Mouse (Mus musculus) heart, embryonic 16.5 days (tissue): ENCODE results near the gene Kirrel3. TPM values are rescaled to one million over a fixed set of nuclear protein-coding genes. Genes with fewer than 3 reads are reported as not detected.

Source experiments
- ATAC-seq: fragments of 200-750 bp; cut with Nextera tagmentation; replicated peaks from 2 replicates; pipeline ENCODE4 v1.8.0; 2017; ENCODE audit warnings: moderate number of reproducible peaks; ENCODE audit not compliant: insufficient read depth, low FRiP score; ENCODE audit errors: extremely low read depth
- H3K27ac ChIP-seq: fragments of 300-500 bp; sonication (generic); 2 replicates; pipeline ENCODE4 v1.5.1; 2014; ENCODE audit warnings: mild to moderate bottlenecking, low read length, control low read depth, moderate library complexity
- H3K27me3 ChIP-seq: fragments of 300-500 bp; sonication (generic); 2 replicates; pipeline ENCODE4 v1.6.1; 2014; ENCODE audit warnings: low read length, mixed read lengths; ENCODE audit not compliant: control insufficient read depth, insufficient read depth
- H3K36me3 ChIP-seq: fragments of 300-500 bp; sonication (generic); 2 replicates; pipeline ENCODE4 v1.6.1; 2014; ENCODE audit not compliant: control insufficient read depth, insufficient read depth
- H3K4me1 ChIP-seq: fragments of 300-500 bp; sonication (generic); 2 replicates; pipeline ENCODE4 v1.6.1; 2014; ENCODE audit warnings: low read length, mixed read lengths; ENCODE audit not compliant: control insufficient read depth, insufficient read depth
- H3K4me2 ChIP-seq: fragments of 300-500 bp; sonication (generic); 2 replicates; pipeline ENCODE4 v1.6.1; 2014; ENCODE audit warnings: low read depth, mild to moderate bottlenecking, control low read depth, low read length
- H3K4me3 ChIP-seq: fragments of 300-500 bp; sonication (generic); 2 replicates; pipeline ENCODE4 v1.5.1; 2014; ENCODE audit warnings: mild to moderate bottlenecking, control low read depth, low read length
- H3K9ac ChIP-seq: fragments of 300-500 bp; sonication (generic); 2 replicates; pipeline ENCODE4 v1.6.1; 2014; ENCODE audit warnings: low read length, control low read depth
- H3K9me3 ChIP-seq: fragments of 300-500 bp; sonication (generic); replicated peaks from 2 replicates; pipeline ENCODE4 v1.6.1; 2016; ENCODE audit warnings: low read length; ENCODE audit not compliant: control insufficient read depth
- WGBS: fragments of 180-500 bp; shearing (Covaris S2); extraction: QIAGEN DNeasy Blood & Tissue Kit; methylation state at CpG from one replicate; pipeline ENCODE4 v1.1.7; 2014; 5-methylcytosine and 5-hydroxymethylcytosine counted together
- polyA plus RNA-seq: library from polyadenylated mRNA; unstranded; fragments of >200 nt; fragmentation: Nextera tagmentation; extraction: Ambion mirVana; gene quantifications from 2 replicates; pipeline ENCODE4 v1.2.1, GENCODE M21; 2015

Kirrel3 gene
- polyA plus RNA-seq, 1 experiment from 2014 or later: 1.6 TPM

- Histone ChIP-seq H3K4me1 (no peaks in the 10 kb centered on the region), H3K4me2 (no peak overlapping the region), H3K27me3 (no peaks in the 10 kb centered on the region), H3K27ac (no peak overlapping the region), H3K4me3 (no peak overlapping the region), H3K9ac (no peak overlapping the region), H3K9me3 (no peaks in the 10 kb centered on the region), H3K36me3 (no peaks in the 10 kb centered on the region)
- WGBS: 52% methylated on average over 5 of the region's 5 CpGs
- no peak for ATAC-seq
These were observed 324.4 kb downstream of the Kirrel3 start for GRCm38 (mm10) chr9:34809993-34810513.

GRCm38 (mm10) chr9:34818325-34818976, 332.8 kb downstream of the Kirrel3 start:
- H3K4me3 ChIP-seq: no peak overlapping the region
- no peaks in the 10 kb centered on the region for H3K36me3 ChIP-seq
- no peaks in the 10 kb centered on the region for H3K4me1 ChIP-seq
- no peak overlapping the region for H3K4me2 ChIP-seq
- no peak overlapping the region for H3K9ac ChIP-seq
- no peaks in the 10 kb centered on the region for H3K27me3 ChIP-seq
- WGBS: 14% methylated on average over 10 of the region's 10 CpGs
- H3K9me3 ChIP-seq: no peaks in the 10 kb centered on the region
- no peak overlapping the region for H3K27ac ChIP-seq
- no peak for ATAC-seq

DNA sequence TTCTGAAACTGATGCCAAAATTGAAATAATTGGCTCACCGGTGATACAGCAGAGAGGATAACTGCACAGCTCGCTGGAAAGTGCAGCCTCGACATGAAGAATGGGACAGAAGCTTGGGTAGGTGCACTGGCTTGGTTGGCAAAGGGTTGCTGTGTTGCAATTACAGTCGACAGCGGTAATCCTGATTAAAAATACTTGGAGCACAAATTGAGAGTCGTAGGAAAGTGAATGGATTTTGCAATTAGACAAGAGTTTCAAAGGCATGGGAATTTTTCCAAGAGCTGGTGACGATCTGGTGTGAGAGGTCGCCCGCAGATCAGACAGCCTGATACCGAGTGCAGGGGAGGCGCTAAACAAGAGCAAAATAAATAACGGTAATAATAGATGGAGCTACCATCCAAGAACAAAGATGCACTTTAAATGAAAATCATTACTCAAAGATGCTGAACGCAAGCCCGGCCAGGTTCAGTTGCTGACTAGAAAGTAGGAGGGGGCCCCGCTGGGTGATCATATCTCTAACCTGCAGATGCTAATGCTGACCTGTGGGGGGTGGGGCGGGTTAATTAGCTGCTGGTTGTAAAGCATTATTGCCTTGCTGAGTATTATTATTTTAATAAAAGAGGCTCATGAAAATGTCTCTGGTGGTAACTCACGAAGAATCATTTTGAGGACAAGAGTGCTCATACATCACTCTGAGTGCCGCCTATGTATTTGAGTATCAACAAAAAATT, 338.8 kb downstream of the Kirrel3 start:
- Histone ChIP-seq H3K4me3 (no peak overlapping the region), H3K4me1 (no peaks in the 10 kb centered on the region), H3K9ac (no peak overlapping the region), H3K4me2 (no peak overlapping the region), H3K9me3 (no peaks in the 10 kb centered on the region), H3K27ac (no peak overlapping the region), H3K27me3 (no peaks in the 10 kb centered on the region), H3K36me3 (no peaks in the 10 kb centered on the region)
- whole genome bisulfite sequencing: 75% methylated on average over 18 of the region's 18 CpGs
- no peak for ATAC-seq

DNA sequence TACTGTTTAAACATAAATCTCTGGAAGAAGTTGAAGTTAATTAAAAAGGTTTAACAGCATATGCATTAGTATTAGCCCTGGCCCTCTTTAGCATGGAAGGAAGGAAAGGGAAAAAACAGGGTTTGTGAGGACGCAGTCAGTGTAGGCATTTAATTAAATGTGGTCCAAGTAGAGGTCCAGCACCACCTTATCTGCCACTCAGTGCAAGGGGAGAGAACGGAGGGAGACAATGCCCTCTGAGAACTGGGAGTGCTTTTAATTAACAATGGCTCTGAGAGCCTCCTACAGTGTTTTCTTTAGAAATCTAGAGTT, 339.4 kb downstream of the Kirrel3 start:
- Histone ChIP-seq H3K9me3 (no peaks in the 10 kb centered on the region), H3K9ac (no peak overlapping the region), H3K27ac (no peak overlapping the region), H3K4me3 (no peak overlapping the region), H3K4me1 (no peaks in the 10 kb centered on the region), H3K4me2 (no peak overlapping the region), H3K36me3 (no peaks in the 10 kb centered on the region), H3K27me3 (no peaks in the 10 kb centered on the region)
- 37% methylated on average over 2 of the region's 2 CpGs for WGBS
- ATAC-seq: no peak

DNA sequence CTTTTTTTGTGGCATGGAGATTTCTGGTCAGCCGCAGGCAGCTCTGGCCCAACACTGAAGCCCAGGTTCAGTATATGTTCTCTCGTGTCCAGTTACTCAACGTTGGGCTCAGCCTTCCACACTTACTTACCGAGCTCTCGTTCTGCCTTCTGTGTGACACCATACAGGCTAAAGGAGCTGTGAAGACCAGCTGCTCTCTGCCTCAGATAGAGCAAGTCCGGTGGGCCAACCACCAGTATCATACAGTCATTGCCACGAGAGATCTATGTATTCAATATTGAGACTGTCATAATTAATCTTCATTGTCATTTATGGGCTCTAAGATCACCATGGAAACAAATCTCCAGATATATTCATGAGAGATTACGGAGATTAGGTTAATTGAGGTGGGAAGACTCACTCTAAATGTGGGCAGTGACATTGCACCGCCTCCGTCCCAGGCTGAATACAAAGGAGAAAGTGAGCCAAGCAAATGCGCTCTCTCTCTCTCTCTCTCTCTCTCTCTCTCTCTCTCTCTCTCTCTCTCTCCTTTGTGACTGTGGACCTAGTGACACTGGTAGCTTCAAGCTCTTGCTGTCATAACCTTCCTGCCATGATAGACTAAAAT, 339.8 kb downstream of the Kirrel3 start:
- Histone ChIP-seq H3K4me1 (no peaks in the 10 kb centered on the region), H3K36me3 (no peaks in the 10 kb centered on the region), H3K9ac (no peak overlapping the region), H3K4me3 (no peak overlapping the region), H3K4me2 (no peak overlapping the region), H3K27me3 (no peaks in the 10 kb centered on the region), H3K9me3 (no peaks in the 10 kb centered on the region), H3K27ac (no peak overlapping the region)
- WGBS: 71% methylated on average over 11 of the region's 11 CpGs
- ATAC-seq: no peak

- Histone ChIP-seq H3K9me3 (no peaks in the 10 kb centered on the region), H3K4me1 (no peaks in the 10 kb centered on the region), H3K4me2 (no peak overlapping the region), H3K36me3 (no peaks in the 10 kb centered on the region), H3K27me3 (no peaks in the 10 kb centered on the region), H3K9ac (no peak overlapping the region), H3K27ac (no peak overlapping the region), H3K4me3 (no peak overlapping the region)
- no peak for ATAC-seq
- 34% methylated on average over 3 of the region's 3 CpGs for WGBS
These were observed 345.0 kb downstream of the Kirrel3 start for GRCm38 (mm10) chr9:34830696-34831095.

- no peaks in the 10 kb centered on the region for H3K36me3 ChIP-seq
- no peaks in the 10 kb centered on the region for H3K9me3 ChIP-seq
- H3K27me3 ChIP-seq: no peaks in the 10 kb centered on the region
- H3K4me2 ChIP-seq: no peak overlapping the region
- no peaks in the 10 kb centered on the region for H3K4me1 ChIP-seq
- no peak overlapping the region for H3K9ac ChIP-seq
- no peak overlapping the region for H3K4me3 ChIP-seq
- H3K27ac ChIP-seq: no peak overlapping the region
- 55% methylated on average over 2 of the region's 2 CpGs for WGBS
- ATAC-seq: no peak
These were observed 351.1 kb downstream of the Kirrel3 start for GRCm38 (mm10) chr9:34836801-34837200.

DNA sequence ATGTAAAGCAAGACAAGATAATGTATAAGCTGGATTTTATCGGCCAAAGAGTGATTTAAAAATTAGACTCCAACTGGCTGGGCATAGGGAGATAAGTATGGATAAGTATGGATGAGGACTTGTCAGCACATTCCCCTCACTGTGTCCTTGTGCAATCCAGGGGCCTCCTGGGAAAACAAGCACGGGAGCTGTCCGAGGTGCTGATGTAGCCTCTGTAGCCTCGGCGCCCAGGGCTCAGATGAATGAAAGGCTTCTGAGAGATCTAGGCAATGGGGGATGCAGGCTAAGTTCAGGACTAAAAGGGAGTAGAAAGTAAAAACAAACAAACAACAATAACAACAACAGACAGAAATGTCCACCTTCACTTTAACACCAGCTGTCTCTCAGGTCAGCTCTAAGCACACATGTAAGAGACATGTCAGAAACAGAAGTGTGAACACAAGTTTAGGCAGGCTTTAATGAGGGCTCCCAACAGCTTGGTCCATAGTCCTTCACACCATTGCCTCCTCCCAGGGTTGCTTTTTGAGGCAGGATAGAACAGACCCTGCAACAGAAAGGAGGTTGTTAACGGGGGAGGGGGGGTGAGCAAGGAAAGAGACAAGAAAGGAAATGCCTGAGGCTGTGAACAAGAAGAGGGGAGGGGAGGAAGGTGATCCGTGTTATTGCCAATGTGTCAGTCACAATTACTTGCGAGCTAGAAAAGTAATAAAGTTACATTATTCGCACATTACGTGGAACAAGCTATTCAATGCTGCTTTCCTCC, 352.2 kb downstream of the Kirrel3 start:
- no peak for ATAC-seq
- H3K27me3 ChIP-seq: no peaks in the 10 kb centered on the region
- H3K4me2 ChIP-seq: no peak overlapping the region
- H3K36me3 ChIP-seq: no peaks in the 10 kb centered on the region
- WGBS: 35% methylated on average over 10 of the region's 10 CpGs
- no peaks in the 10 kb centered on the region for H3K9me3 ChIP-seq
- H3K27ac ChIP-seq: no peak overlapping the region
- no peak overlapping the region for H3K9ac ChIP-seq
- no peak overlapping the region for H3K4me3 ChIP-seq
- no peaks in the 10 kb centered on the region for H3K4me1 ChIP-seq
